Mouse (Mus musculus): ENCODE results near the gene Cldn9. TPM values are rescaled to one million over a fixed set of nuclear protein-coding genes. Genes with fewer than 3 reads are reported as not detected.

Cldn9 gene
- polyA plus RNA-seq, 1 experiment from 2014 or later: 0.12 TPM

DNA sequence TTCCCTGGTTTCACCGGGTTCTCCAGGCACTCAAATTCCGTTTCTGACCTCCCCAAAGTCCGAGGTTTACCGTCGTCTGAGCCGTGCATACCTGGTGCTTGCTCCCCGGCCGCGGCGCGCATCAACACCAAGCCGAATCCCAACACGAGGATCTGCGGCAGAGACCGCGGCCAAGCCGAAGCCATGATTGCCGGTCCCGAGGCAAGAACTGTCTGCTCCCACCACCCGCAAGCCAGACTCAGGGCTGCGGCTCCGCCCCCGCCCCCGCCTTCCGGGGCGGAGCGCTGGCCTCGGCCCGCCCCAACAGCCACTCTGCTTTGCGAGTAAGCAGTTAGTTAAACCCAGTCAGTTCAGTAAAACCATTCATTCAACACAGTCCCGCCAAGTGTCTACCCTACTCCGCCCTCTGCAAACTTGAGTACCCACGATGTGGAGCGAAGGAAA is 6.6 kb downstream of the Cldn9 start, which contains the start of gene Tnfrsf12a:
Gene Tnfrsf12a, minus strand, starts transcription at position 233 of the 444 bp plus-strand sequence.
- Histone ChIP-seq H3K9ac (replicated peaks) (peak within 1 kb of the TSS; percentile 66), H3K4me3 (ENCODE audit: low read depth, low read length) (peak within 1 kb of the TSS; percentile 57), H3K4me2 (ENCODE audit: low read depth, low read length) (peak within 1 kb of the TSS; percentile 94), H3K27ac (ENCODE audit: low read depth) (peak within 1 kb of the TSS; percentile 77), H3K36me3 (replicated peaks; ENCODE audit: insufficient read depth, low read length) (no peaks in the 10 kb centered on the region), H3K4me1 (ENCODE audit: insufficient read depth) (peaks cover 37% of the 10 kb centered on the region), H3K27me3 (ENCODE audit: insufficient read depth, low read length) (peaks cover 44% of the 10 kb centered on the region), H3K9me3 (ENCODE audit: low read length) (no peaks in the 10 kb centered on the region)
- under 1% methylated on average over 34 of the region's 34 CpGs for WGBS (ENCODE audit: insufficient replicate concordance)
- ATAC-seq (peak; percentile 40), DNase-seq (peak; percentile 87)
- TF ChIP-seq EP300 (IDR thresholded peaks at IDR 0.05; ENCODE audit: low read depth) (no peak), CTCF (IDR thresholded peaks at IDR 0.05; ENCODE audit: low read depth) (no peak)

DNA sequence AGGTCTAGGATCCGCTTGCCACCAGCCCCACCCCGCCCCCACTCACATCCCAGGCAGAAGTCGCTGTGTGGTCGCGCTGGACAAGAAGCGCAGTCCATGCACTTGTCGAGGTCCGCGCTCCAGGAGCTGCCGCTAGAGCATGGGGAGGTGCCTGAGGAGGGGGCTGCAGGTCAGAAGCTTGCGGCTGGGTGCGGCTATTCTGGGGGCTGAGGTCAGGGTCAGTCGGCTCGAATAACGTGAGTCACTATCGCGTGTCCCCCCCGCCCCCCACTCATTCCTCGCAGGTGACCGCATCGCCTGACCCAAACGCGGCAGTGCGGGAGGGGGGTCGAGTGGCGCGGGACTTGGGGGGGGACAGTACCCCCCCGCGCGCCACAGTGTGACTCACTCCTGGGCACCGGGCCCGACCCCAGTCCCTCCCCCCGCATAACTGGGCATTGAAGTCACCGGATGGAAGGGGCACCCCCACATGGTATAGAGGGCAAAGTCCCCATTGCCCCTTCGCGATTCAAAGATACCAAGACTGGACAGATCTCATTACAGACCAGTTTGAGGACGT is 7.3 kb downstream of the Cldn9 start:
- H3K4me3 ChIP-seq (ENCODE audit: low read depth, low read length): peak overlapping the region; percentile 57
- no peaks in the 10 kb centered on the region for H3K9me3 ChIP-seq (ENCODE audit: low read length)
- 2% methylated on average over 28 of the region's 37 CpGs for WGBS (ENCODE audit: insufficient replicate concordance)
- peak overlapping the region; percentile 77 for H3K27ac ChIP-seq (ENCODE audit: low read depth)
- H3K4me1 ChIP-seq (ENCODE audit: insufficient read depth): peaks cover 37% of the 10 kb centered on the region
- H3K9ac ChIP-seq (replicated peaks): peak overlapping the region; percentile 66
- no peaks in the 10 kb centered on the region for H3K36me3 ChIP-seq (replicated peaks; ENCODE audit: insufficient read depth, low read length)
- peaks cover 38% of the 10 kb centered on the region for H3K27me3 ChIP-seq (ENCODE audit: insufficient read depth, low read length)
- TF ChIP-seq EP300 (IDR thresholded peaks at IDR 0.05; ENCODE audit: low read depth): no peak
- TF ChIP-seq CTCF (IDR thresholded peaks at IDR 0.05; ENCODE audit: low read depth): no peak
- peak overlapping the region; percentile 94 for H3K4me2 ChIP-seq (ENCODE audit: low read depth, low read length)
- ATAC-seq (peak; percentile 34), DNase-seq (peak; percentile 68)

DNA sequence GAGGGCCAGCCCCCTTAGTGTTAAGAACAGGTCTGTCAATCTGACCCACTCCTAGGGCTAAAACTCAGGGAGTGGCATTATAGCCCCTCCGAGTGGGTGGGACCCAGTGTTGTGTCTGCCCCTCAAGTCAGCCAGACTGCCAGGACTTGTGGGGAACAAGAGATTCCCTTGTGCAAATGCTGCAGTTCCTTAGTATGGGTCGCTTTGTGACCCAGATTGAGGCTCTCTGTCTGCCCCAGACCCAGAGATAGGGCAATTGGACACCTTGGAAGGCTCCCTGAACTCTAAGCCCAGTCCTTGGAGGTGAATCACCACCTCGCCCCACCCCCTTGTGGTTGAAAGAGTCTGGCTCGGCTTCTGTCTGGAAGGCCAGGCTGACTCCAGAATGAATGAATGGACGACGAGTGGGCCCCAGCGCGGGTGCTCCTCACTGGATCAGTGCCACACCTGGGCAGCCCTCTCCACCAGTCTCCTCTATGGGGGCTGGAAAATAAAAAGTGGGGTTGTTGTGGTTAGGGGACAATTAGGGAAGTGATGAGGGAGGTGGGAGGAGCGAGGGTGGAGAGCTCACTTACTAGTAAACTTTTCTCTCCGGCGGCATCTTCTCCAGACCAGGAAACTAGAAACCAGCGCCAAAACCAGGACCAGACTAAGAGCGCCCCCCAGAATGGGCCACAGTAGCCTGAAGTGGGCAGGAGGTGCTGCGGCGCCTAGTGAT is 8.1 kb downstream of the Cldn9 start:
- H3K4me2 ChIP-seq (ENCODE audit: low read depth, low read length): peak overlapping the region; percentile 94
- H3K4me3 ChIP-seq (ENCODE audit: low read depth, low read length): peak overlapping the region; percentile 57
- DNase-seq (peak; percentile 43), ATAC-seq (no peak)
- H3K27me3 ChIP-seq (ENCODE audit: insufficient read depth, low read length): peaks cover 29% of the 10 kb centered on the region
- peak overlapping the region; percentile 66; the same call in 1 of the 2 replicates for H3K9ac ChIP-seq (replicated peaks)
- WGBS (ENCODE audit: insufficient replicate concordance): 17% methylated on average over 15 of the region's 15 CpGs
- 0 out of 2 replicates have a peak, but pooled peaks cover under 1% of the 10 kb centered on the region for H3K36me3 ChIP-seq (replicated peaks; ENCODE audit: insufficient read depth, low read length)
- H3K9me3 ChIP-seq (ENCODE audit: low read length): no peaks in the 10 kb centered on the region
- H3K27ac ChIP-seq (ENCODE audit: low read depth): 0 out of 2 replicates have a peak overlapping the region, but pooled peaks have one; percentile 11
- TF ChIP-seq CTCF (IDR thresholded peaks at IDR 0.05; ENCODE audit: low read depth) (0 out of 2 replicates have a peak, but pooled peaks have one; percentile 15), EP300 (IDR thresholded peaks at IDR 0.05; ENCODE audit: low read depth) (no peak)
- peaks cover 37% of the 10 kb centered on the region for H3K4me1 ChIP-seq (ENCODE audit: insufficient read depth)

DNA sequence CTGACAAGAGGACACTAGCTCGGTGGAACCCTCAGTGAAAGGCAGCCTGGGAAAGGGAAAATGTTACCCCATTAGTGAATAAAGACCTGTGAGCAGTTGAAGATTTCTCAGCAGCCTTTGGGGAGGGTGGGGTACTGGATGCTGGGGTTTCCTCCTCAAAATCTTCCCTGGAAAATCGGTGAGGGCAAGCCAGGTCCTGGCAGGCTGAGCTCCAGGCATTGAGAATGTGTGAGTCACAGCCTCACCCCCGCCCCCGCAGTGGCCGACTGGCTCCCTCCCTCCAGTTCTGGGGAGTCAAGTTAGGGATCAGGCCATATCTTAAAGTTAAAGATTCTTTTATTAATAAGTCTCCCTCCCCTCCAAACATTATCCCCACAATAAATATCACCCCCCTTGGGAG is 8.7 kb downstream of the Cldn9 start:
- Histone ChIP-seq H3K4me2 (ENCODE audit: low read depth, low read length) (no peak overlapping the region), H3K36me3 (replicated peaks; ENCODE audit: insufficient read depth, low read length) (peaks cover 6% of the 10 kb centered on the region; the same call in 1 of the 2 replicates), H3K4me3 (ENCODE audit: low read depth, low read length) (no peak overlapping the region), H3K27me3 (ENCODE audit: insufficient read depth, low read length) (peaks cover 23% of the 10 kb centered on the region), H3K4me1 (ENCODE audit: insufficient read depth) (peaks cover 37% of the 10 kb centered on the region), H3K9ac (replicated peaks) (no peak overlapping the region), H3K9me3 (ENCODE audit: low read length) (no peaks in the 10 kb centered on the region), H3K27ac (ENCODE audit: low read depth) (peak overlapping the region; percentile 24; the same call in 1 of the 2 replicates)
- ATAC-seq (no peak), DNase-seq (no peak)
- no peak for TF ChIP-seq CTCF (IDR thresholded peaks at IDR 0.05; ENCODE audit: low read depth)
- TF ChIP-seq EP300 (IDR thresholded peaks at IDR 0.05; ENCODE audit: low read depth): no peak
- 31% methylated on average over 5 of the region's 5 CpGs for WGBS (ENCODE audit: insufficient replicate concordance)

DNA sequence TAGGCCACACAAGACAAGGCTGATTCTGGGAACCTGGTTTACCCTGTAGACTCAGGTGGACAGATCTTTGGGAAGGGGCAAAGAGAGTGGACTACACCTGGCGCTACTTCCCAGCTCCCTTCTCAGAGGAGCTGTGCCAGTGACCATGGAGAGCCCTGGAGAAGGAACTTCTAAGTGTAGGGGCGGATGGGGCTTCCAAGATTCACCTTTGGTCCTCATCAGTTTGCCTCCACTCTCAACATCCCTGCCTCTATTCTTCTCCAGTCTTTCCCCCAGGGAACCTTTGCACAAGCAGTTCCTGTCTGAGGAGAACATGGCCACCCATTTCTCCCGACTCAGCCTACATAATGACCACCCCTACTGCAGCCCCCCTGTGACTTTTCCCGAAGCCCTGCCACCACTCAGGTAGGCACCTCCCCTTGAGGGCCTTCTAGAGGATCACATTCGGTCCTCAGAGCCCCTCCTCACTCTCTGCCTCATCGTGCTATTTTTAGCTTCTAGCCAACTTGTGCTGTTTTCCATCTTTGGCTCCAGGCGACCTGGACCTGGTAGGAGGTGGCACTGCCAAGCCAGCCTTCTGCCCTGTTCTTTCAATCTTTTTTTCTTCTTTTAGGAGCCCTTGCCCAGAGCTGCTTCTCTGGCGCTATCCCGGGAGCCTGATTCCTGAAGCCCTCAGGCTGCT is 9.4 kb downstream of the Cldn9 start:
- peak overlapping the region; percentile 64 for H3K9ac ChIP-seq (replicated peaks)
- no peak for DNase-seq
- peak overlapping the region; percentile 83 for H3K4me2 ChIP-seq (ENCODE audit: low read depth, low read length)
- H3K36me3 ChIP-seq (replicated peaks; ENCODE audit: insufficient read depth, low read length): peaks cover 8% of the 10 kb centered on the region; the same call in 1 of the 2 replicates
- H3K4me1 ChIP-seq (ENCODE audit: insufficient read depth): peaks cover 35% of the 10 kb centered on the region
- TF ChIP-seq CTCF (IDR thresholded peaks at IDR 0.05; ENCODE audit: low read depth): no peak
- TF ChIP-seq EP300 (IDR thresholded peaks at IDR 0.05; ENCODE audit: low read depth): no peak
- no peak for ATAC-seq
- H3K4me3 ChIP-seq (ENCODE audit: low read depth, low read length): peak overlapping the region; percentile 61
- WGBS (ENCODE audit: insufficient replicate concordance): 42% methylated on average over 9 of the region's 9 CpGs
- peak overlapping the region; percentile 55 for H3K27ac ChIP-seq (ENCODE audit: low read depth)
- peaks cover 16% of the 10 kb centered on the region for H3K27me3 ChIP-seq (ENCODE audit: insufficient read depth, low read length)
- no peaks in the 10 kb centered on the region for H3K9me3 ChIP-seq (ENCODE audit: low read length)

Data from liver, postnatal 0 days (tissue).